15 mouse cellular contexts compared by ENCODE assay signal in genomic region chr7:30614454-30614853, GRCm38 (mm10). TPM values are rescaled to one million over a fixed set of nuclear protein-coding genes. Genes with fewer than 3 reads are reported as not detected.
DNase-seq lines count a peak whose midpoint lies in the region; ATAC-seq and TF ChIP-seq lines count a peak whose summit lies in the region.
"Had no signal": no experiment of that assay in that cellular context is flagged by ENCODE, and none has a peak within 500 bp of the region (broad histone marks: within the 10 kb centered on the region; RNA-seq: fewer than 3 reads in every experiment).

No protein-coding gene starts in this region.

- no peak overlapping the region for H3K27ac ChIP-seq in liver, adult 2 months (replicated peaks; ENCODE audit: insufficient read depth, low read depth, low read length)
- H3K27ac ChIP-seq in liver, postnatal 0 days (ENCODE audit: low read depth), result no peak overlapping the region
- no peak overlapping the region for H3K27ac ChIP-seq in forebrain, embryonic 13.5 days
- H3K27ac ChIP-seq: stomach, embryonic 15.5 days had no signal

- ATAC-seq in liver, postnatal 0 days, result peak; percentile 44
- no peak for ATAC-seq in forebrain, embryonic 13.5 days

- no peak overlapping the region for H3K9ac ChIP-seq in liver, adult 2 months (ENCODE audit: low read depth, low read length)
- no peak overlapping the region for H3K9ac ChIP-seq in liver, postnatal 0 days (replicated peaks)
- no peak overlapping the region for H3K9ac ChIP-seq in forebrain, embryonic 13.5 days
- H3K9ac ChIP-seq: stomach, embryonic 15.5 days had no signal

- H3K4me3 ChIP-seq in liver, adult 2 months (ENCODE audit: insufficient read depth, low read depth, low read length), result no peak overlapping the region
- no peak overlapping the region for H3K4me3 ChIP-seq in liver, postnatal 0 days (ENCODE audit: low read depth, low read length)
- H3K4me3 ChIP-seq in forebrain, embryonic 13.5 days, result no peak overlapping the region
- H3K4me3 ChIP-seq: stomach, embryonic 15.5 days had no signal

- no peaks in the 10 kb centered on the region for H3K9me3 ChIP-seq in liver, postnatal 0 days (ENCODE audit: low read length)
- no peaks in the 10 kb centered on the region for H3K9me3 ChIP-seq in forebrain, embryonic 13.5 days (replicated peaks)
- H3K9me3 ChIP-seq: stomach, embryonic 15.5 days had no signal

- TF ChIP-seq EP300 in liver, postnatal 0 days (IDR thresholded peaks at IDR 0.05; ENCODE audit: low read depth), result no peak

- peaks cover 17% of the 10 kb centered on the region for H3K36me3 ChIP-seq in liver, adult 2 months (ENCODE audit: control insufficient read depth, insufficient read depth, low read length)
- H3K36me3 ChIP-seq in liver, postnatal 0 days (replicated peaks; ENCODE audit: insufficient read depth, low read length), result peaks cover 28% of the 10 kb centered on the region
- peaks cover 41% of the 10 kb centered on the region for H3K36me3 ChIP-seq in forebrain, embryonic 13.5 days (ENCODE audit: poor library complexity, severe bottlenecking)

- no peaks in the 10 kb centered on the region for H3K27me3 ChIP-seq in liver, adult 2 months (ENCODE audit: control insufficient read depth, insufficient read depth, low read length)
- no peaks in the 10 kb centered on the region for H3K27me3 ChIP-seq in liver, postnatal 0 days (ENCODE audit: insufficient read depth, low read length)
- H3K27me3 ChIP-seq in forebrain, embryonic 13.5 days, result no peaks in the 10 kb centered on the region
- H3K27me3 ChIP-seq: stomach, embryonic 15.5 days had no signal

- H3K4me2 ChIP-seq in liver, postnatal 0 days (ENCODE audit: low read depth, low read length), result no peak overlapping the region
- H3K4me2 ChIP-seq in forebrain, embryonic 13.5 days, result no peak overlapping the region
- H3K4me2 ChIP-seq: stomach, embryonic 15.5 days had no signal

- no peaks in the 10 kb centered on the region for H3K79me2 ChIP-seq in liver, adult 2 months (ENCODE audit: control insufficient read depth, insufficient read depth, low read length)

- 55% methylated on average over 2 of the region's 2 CpGs for WGBS in liver, adult 2 months
- 43% methylated on average over 2 of the region's 2 CpGs for WGBS in liver, postnatal 0 days (ENCODE audit: insufficient replicate concordance)
- 85% methylated on average over 2 of the region's 2 CpGs for WGBS in forebrain, embryonic 13.5 days

- no peak for TF ChIP-seq POLR2A in liver, adult 2 months (IDR thresholded peaks at IDR 0.05; ENCODE audit: extremely low read depth, insufficient read depth, low read length)

- peak; percentile 41 for DNase-seq in liver, adult 2 months (ENCODE audit: extremely low read depth, low read depth, low spot score)
- DNase-seq in liver, result no peak
- peak; percentile 58 for DNase-seq in CD4-positive helper T cell, adult 2 months (ENCODE audit: low read depth, low spot score)
- peak; percentile 63 for DNase-seq in NIH3T3 (ENCODE audit: low read depth)
- no peak for DNase-seq in liver, postnatal 0 days
- no peak for DNase-seq in right cerebral cortex, postnatal 36 days (ENCODE audit: low spot score in 2 of 2)
- no peak for DNase-seq in embryo, embryonic 10.5 days (ENCODE audit: low spot score)
- DNase-seq: gastrocnemius, postnatal 36 days; heart, postnatal 36 days; kidney, postnatal 36 days; lung, postnatal 4 days had no signal

- 0 out of 2 replicates have a peak, but pooled peaks have one; percentile 10 for TF ChIP-seq CTCF in liver, adult 2 months (IDR thresholded peaks at IDR 0.05; ENCODE audit: low read depth, low read length)
- peak; percentile 54 for TF ChIP-seq CTCF in liver, postnatal 0 days (IDR thresholded peaks at IDR 0.05; ENCODE audit: low read depth)

- no peaks in the 10 kb centered on the region for H3K4me1 ChIP-seq in liver, adult 2 months (ENCODE audit: control insufficient read depth, insufficient read depth, low read length)
- 0 out of 2 replicates have a peak, but pooled peaks cover 2% of the 10 kb centered on the region for H3K4me1 ChIP-seq in liver, postnatal 0 days (ENCODE audit: insufficient read depth)
- no peaks in the 10 kb centered on the region for H3K4me1 ChIP-seq in forebrain, embryonic 13.5 days
- H3K4me1 ChIP-seq: stomach, embryonic 15.5 days had no signal

RNA-seq across cellular contexts. Expression of gene Upk1a, which starts 1.8 kb away (rescaled TPM):
- not detected in 2 replicates for total RNA-seq in liver, adult 2 months (2014; rRNA removed)
- polyA plus RNA-seq in liver, adult 2 months (2012; rRNA removed), result 0.23 and 0.54 TPM in 2 replicates
- 0.07 and 0.14 TPM in 2 replicates for polyA plus RNA-seq in liver, postnatal 0 days (2015; fragmentation: Nextera tagmentation; extraction: Ambion mirVana)
- 0.19 and 0.37 TPM in 2 replicates for polyA plus RNA-seq in forebrain, embryonic 13.5 days (2015; fragmentation: Nextera tagmentation; extraction: Ambion mirVana)
- total RNA-seq: gastrocnemius, postnatal 36 days had no signal

RNA-seq across cellular contexts. Expression of gene Cox6b1, which starts 11.5 kb away (rescaled TPM):
- total RNA-seq in liver, adult 2 months (2014; rRNA removed), result 640 and 781 TPM in 2 replicates
- 399 and 416 TPM in 2 replicates for polyA plus RNA-seq in liver, adult 2 months (2012; rRNA removed)
- polyA plus RNA-seq in liver, postnatal 0 days (2015; fragmentation: Nextera tagmentation; extraction: Ambion mirVana), result 995 and 998 TPM in 2 replicates
- 944 and 1,056 TPM in 2 replicates for polyA plus RNA-seq in forebrain, embryonic 13.5 days (2015; fragmentation: Nextera tagmentation; extraction: Ambion mirVana)

RNA-seq across cellular contexts. Expression of gene Zbtb32, which starts 15.7 kb away (rescaled TPM):
- total RNA-seq in liver, adult 2 months (2014; rRNA removed), result 0.18 and 0.87 TPM in 2 replicates
- polyA plus RNA-seq in liver, adult 2 months (2012; rRNA removed), result 0.58 and 0.61 TPM in 2 replicates
- 0.53 and 1.2 TPM in 2 replicates for polyA plus RNA-seq in liver, postnatal 0 days (2015; fragmentation: Nextera tagmentation; extraction: Ambion mirVana)
- polyA plus RNA-seq in forebrain, embryonic 13.5 days (2015; fragmentation: Nextera tagmentation; extraction: Ambion mirVana), result 0.34 and 0.43 TPM in 2 replicates
- total RNA-seq: gastrocnemius, postnatal 36 days; heart, postnatal 36 days; left cerebral cortex, postnatal 36 days had no signal

RNA-seq across cellular contexts. Expression of gene Etv2, which starts 21.2 kb away (rescaled TPM):
- total RNA-seq in liver, adult 2 months (2014; rRNA removed), result 0.18 TPM in 1 of 2 replicates, not detected in the other
- not detected in 2 replicates for polyA plus RNA-seq in liver, adult 2 months (2012; rRNA removed)
- polyA plus RNA-seq in liver, postnatal 0 days (2015; fragmentation: Nextera tagmentation; extraction: Ambion mirVana), result not detected in 2 replicates
- polyA plus RNA-seq in forebrain, embryonic 13.5 days (2015; fragmentation: Nextera tagmentation; extraction: Ambion mirVana), result not detected in 2 replicates
- total RNA-seq: gastrocnemius, postnatal 36 days; heart, postnatal 36 days; left cerebral cortex, postnatal 36 days had no signal
- polyA plus RNA-seq: forebrain, embryonic 11.5 days; stomach, embryonic 15.5 days had no signal

RNA-seq across cellular contexts. Expression of gene Kmt2b, which starts 25.9 kb away (rescaled TPM):
- total RNA-seq in liver, adult 2 months (2014; rRNA removed), result 3.4 and 5.0 TPM in 2 replicates
- 12.1 and 19.2 TPM in 2 replicates for polyA plus RNA-seq in liver, adult 2 months (2012; rRNA removed)
- polyA plus RNA-seq in liver, postnatal 0 days (2015; fragmentation: Nextera tagmentation; extraction: Ambion mirVana), result 1.9 and 3.1 TPM in 2 replicates
- 11.6 and 14.1 TPM in 2 replicates for polyA plus RNA-seq in forebrain, embryonic 13.5 days (2015; fragmentation: Nextera tagmentation; extraction: Ambion mirVana)

Comparison
In these comparisons a context has a peak if more than half of its experiments do, and no peak if none do; other contexts are left out.
1. DNase-seq: peak in liver, adult 2 months (single experiment), CD4-positive helper T cell, adult 2 months (single experiment) and NIH3T3 (single experiment); none in liver (single experiment), liver, postnatal 0 days (single experiment), right cerebral cortex, postnatal 36 days (0 of 2) and embryo, embryonic 10.5 days (single experiment).